Mouse (Mus musculus): ENCODE results near the gene Zmynd19. TPM values are rescaled to one million over a fixed set of nuclear protein-coding genes. Genes with fewer than 3 reads are reported as not detected.

Gene Zmynd19
- polyA plus RNA-seq, 1 experiment = 19.5 TPM

- Histone ChIP-seq H3K4me3 (replicated peaks; ENCODE audit: insufficient read depth, low read depth, low read length) (peak within 1 kb of the TSS; percentile 85), H3K4me1 (ENCODE audit: control insufficient read depth, insufficient read depth, low read length) (peaks cover 4% of the 10 kb centered on the region; the same call in 1 of the 2 replicates), H3K27me3 (ENCODE audit: control insufficient read depth, insufficient read depth, low read length) (no peaks in the 10 kb centered on the region), H3K27ac (ENCODE audit: insufficient read depth, low read length) (peak within 1 kb of the TSS; percentile 30)
- TF ChIP-seq CTCF (IDR thresholded peaks at IDR 0.05; ENCODE audit: borderline replicate concordance, insufficient read depth, low read depth, low read length) (no peak), POLR2A (IDR thresholded peaks at IDR 0.05; ENCODE audit: borderline replicate concordance, insufficient read depth, low read length) (peak; percentile 97)
- peak; percentile 96 to 98 for DNase-seq
- WGBS = under 1% methylated on average over 64 of the region's 64 CpGs
Measured at GRCm38 (mm10) chr2:24974906-24975703, 25.5 kb downstream of the Zmynd19 start, which contains the start of gene Mrpl41. Gene Mrpl41 (minus strand): TSS chr2:24975098.

GRCm38 (mm10) chr2:24975704-24976297 is 26.2 kb downstream of the Zmynd19 start, which contains the start of gene Pnpla7:
Gene Pnpla7 (plus strand): TSS chr2:24976033.
- under 1% methylated on average over 16 of the region's 16 CpGs for WGBS
- H3K4me1 ChIP-seq (ENCODE audit: control insufficient read depth, insufficient read depth, low read length) = peaks cover 4% of the 10 kb centered on the region; the same call in 1 of the 2 replicates

GRCm38 (mm10) chr2:24976960-24977359 is 27.4 kb downstream of the Zmynd19 start:
- Histone ChIP-seq H3K4me1 (ENCODE audit: control insufficient read depth, insufficient read depth, low read length) (peaks cover 4% of the 10 kb centered on the region; the same call in 1 of the 2 replicates), H3K27me3 (ENCODE audit: control insufficient read depth, insufficient read depth, low read length) (no peaks in the 10 kb centered on the region), H3K4me3 (replicated peaks; ENCODE audit: insufficient read depth, low read depth, low read length) (no peak overlapping the region), H3K27ac (ENCODE audit: insufficient read depth, low read length) (no peak overlapping the region)
- no peak for TF ChIP-seq POLR2A (IDR thresholded peaks at IDR 0.05; ENCODE audit: borderline replicate concordance, insufficient read depth, low read length)
- TF ChIP-seq CTCF (IDR thresholded peaks at IDR 0.05; ENCODE audit: borderline replicate concordance, insufficient read depth, low read depth, low read length) = no peak
- no peak for DNase-seq
- WGBS = 93% methylated on average over 5 of the region's 5 CpGs

More at GRCm38 (mm10) chr2:24975704-24976297, 26.2 kb downstream of the Zmynd19 start, which contains the start of gene Pnpla7:
- TF ChIP-seq CTCF (IDR thresholded peaks at IDR 0.05; ENCODE audit: borderline replicate concordance, insufficient read depth, low read depth, low read length) = no peak
- Histone ChIP-seq H3K4me3 (replicated peaks; ENCODE audit: insufficient read depth, low read depth, low read length) (peak within 1 kb of the TSS; percentile 85), H3K27ac (ENCODE audit: insufficient read depth, low read length) (peak within 1 kb of the TSS; percentile 55), H3K27me3 (ENCODE audit: control insufficient read depth, insufficient read depth, low read length) (no peaks in the 10 kb centered on the region)
- DNase-seq = peak; percentile 56 to 69

GRCm38 (mm10) chr2:24987762-24988161 is 38.2 kb downstream of the Zmynd19 start:
- Histone ChIP-seq H3K27ac (ENCODE audit: insufficient read depth, low read length) (no peak overlapping the region), H3K4me3 (replicated peaks; ENCODE audit: insufficient read depth, low read depth, low read length) (no peak overlapping the region), H3K27me3 (ENCODE audit: control insufficient read depth, insufficient read depth, low read length) (no peaks in the 10 kb centered on the region), H3K4me1 (ENCODE audit: control insufficient read depth, insufficient read depth, low read length) (no peaks in the 10 kb centered on the region)
- TF ChIP-seq POLR2A (IDR thresholded peaks at IDR 0.05; ENCODE audit: borderline replicate concordance, insufficient read depth, low read length) (no peak), CTCF (IDR thresholded peaks at IDR 0.05; ENCODE audit: borderline replicate concordance, insufficient read depth, low read depth, low read length) (no peak)
- WGBS = 71% methylated on average over 2 of the region's 2 CpGs
- no peak for DNase-seq

- Histone ChIP-seq H3K4me3 (replicated peaks; ENCODE audit: insufficient read depth, low read depth, low read length) (no peak overlapping the region), H3K27me3 (ENCODE audit: control insufficient read depth, insufficient read depth, low read length) (no peaks in the 10 kb centered on the region), H3K4me1 (ENCODE audit: control insufficient read depth, insufficient read depth, low read length) (no peaks in the 10 kb centered on the region), H3K27ac (ENCODE audit: insufficient read depth, low read length) (no peak overlapping the region)
- 92% methylated on average over 6 of the region's 6 CpGs for WGBS
- no peak for TF ChIP-seq CTCF (IDR thresholded peaks at IDR 0.05; ENCODE audit: borderline replicate concordance, insufficient read depth, low read depth, low read length)
- no peak for TF ChIP-seq POLR2A (IDR thresholded peaks at IDR 0.05; ENCODE audit: borderline replicate concordance, insufficient read depth, low read length)
- DNase-seq = no peak
Measured at GRCm38 (mm10) chr2:24995332-24995731, 45.7 kb downstream of the Zmynd19 start.

- no peaks in the 10 kb centered on the region for H3K4me1 ChIP-seq (ENCODE audit: control insufficient read depth, insufficient read depth, low read length)
- 99% methylated on average over 2 of the region's 2 CpGs for WGBS
- no peaks in the 10 kb centered on the region for H3K27me3 ChIP-seq (ENCODE audit: control insufficient read depth, insufficient read depth, low read length)
- no peak overlapping the region for H3K27ac ChIP-seq (ENCODE audit: insufficient read depth, low read length)
- no peak overlapping the region for H3K4me3 ChIP-seq (replicated peaks; ENCODE audit: insufficient read depth, low read depth, low read length)
- TF ChIP-seq POLR2A (IDR thresholded peaks at IDR 0.05; ENCODE audit: borderline replicate concordance, insufficient read depth, low read length) (no peak), CTCF (IDR thresholded peaks at IDR 0.05; ENCODE audit: borderline replicate concordance, insufficient read depth, low read depth, low read length) (no peak)
- DNase-seq = no peak
Measured at GRCm38 (mm10) chr2:24996471-24996870, 46.9 kb downstream of the Zmynd19 start.

- H3K27ac ChIP-seq (ENCODE audit: insufficient read depth, low read length) = no peak overlapping the region
- H3K4me1 ChIP-seq (ENCODE audit: control insufficient read depth, insufficient read depth, low read length) = no peaks in the 10 kb centered on the region
- no peaks in the 10 kb centered on the region for H3K27me3 ChIP-seq (ENCODE audit: control insufficient read depth, insufficient read depth, low read length)
- H3K4me3 ChIP-seq (replicated peaks; ENCODE audit: insufficient read depth, low read depth, low read length) = no peak overlapping the region
- no peak for TF ChIP-seq POLR2A (IDR thresholded peaks at IDR 0.05; ENCODE audit: borderline replicate concordance, insufficient read depth, low read length)
- peak; percentile 57; the same call in 1 of the 2 replicates for TF ChIP-seq CTCF (IDR thresholded peaks at IDR 0.05; ENCODE audit: borderline replicate concordance, insufficient read depth, low read depth, low read length)
- DNase-seq = no peak
- WGBS = 36% methylated on average over 3 of the region's 3 CpGs
Measured at GRCm38 (mm10) chr2:25000544-25001235, 51.1 kb downstream of the Zmynd19 start.
